Mouse (Mus musculus): ENCODE measurements around the gene Cpsf4l.

- TF ChIP-seq CTCF (conservative IDR thresholded peaks at IDR 0.05 in 1 of 2, IDR thresholded peaks at IDR 0.05 in 1 of 2; ENCODE audit: low read depth in 2 of 2, low read length in 2 of 2): no peak
- no peak for TF ChIP-seq POLR2A (IDR thresholded peaks at IDR 0.05; ENCODE audit: low read depth, low read length)
- TF ChIP-seq IRF4 (IDR thresholded peaks at IDR 0.05; ENCODE audit: low read depth, low read length): no peak
- no peak for TF ChIP-seq KAT2A (IDR thresholded peaks at IDR 0.05; ENCODE audit: insufficient replicate concordance, low read length)
- no peak for TF ChIP-seq SIN3A (IDR thresholded peaks at IDR 0.05; ENCODE audit: low read length)
- no peak for TF ChIP-seq MAX (IDR thresholded peaks at IDR 0.05; ENCODE audit: low read length)
Observed at GRCm38 (mm10) chr11:113747056-113747455, 37.2 kb upstream of the Cpsf4l start.

Measured in CH12.LX (cell line).